Mouse (Mus musculus) hindbrain, embryonic 14.5 days (tissue): ENCODE measurements at regions not wholly inside any gene's neighbourhood (a gene's known extent, or its start where the extent isn't known, plus 50 kb on each side); places are given as distances from the start of the nearest gene placed in this dataset.

Experiments
- ATAC-seq: fragments of 200-750 bp; cut with Nextera tagmentation; 2 replicates; pipeline ENCODE4 v1.8.0; 2017; ENCODE audit warnings: moderate number of reproducible peaks, mild to moderate bottlenecking, moderate TSS enrichment, moderate library complexity; ENCODE audit not compliant: low FRiP score
- DNase-seq: peaks from one replicate; pipeline ENCODE4 v3.0.0-alpha.2; 2015; ENCODE audit warnings: low spot score
- H3K27ac ChIP-seq: fragments of 300-500 bp; sonication (generic); 2 replicates; pipeline ENCODE4 v1.5.1; 2014; ENCODE audit warnings: mild to moderate bottlenecking, moderate library complexity
- H3K27me3 ChIP-seq: fragments of 300-500 bp; sonication (generic); 2 replicates; pipeline ENCODE4 v1.6.1; 2014; ENCODE audit warnings: mild to moderate bottlenecking, low read length, mixed read lengths; ENCODE audit not compliant: control insufficient read depth, insufficient read depth
- H3K36me3 ChIP-seq: fragments of 300-500 bp; sonication (generic); replicated peaks from 2 replicates; pipeline ENCODE4 v1.6.1; 2014; ENCODE audit not compliant: control insufficient read depth, insufficient read depth
- H3K4me1 ChIP-seq: fragments of 300-500 bp; sonication (generic); replicated peaks from 2 replicates; pipeline ENCODE4 v1.6.1; 2014; ENCODE audit warnings: antibody characterized with exemption, low read length, mixed read lengths; ENCODE audit not compliant: control insufficient read depth, insufficient read depth
- H3K4me2 ChIP-seq: fragments of 300-500 bp; sonication (generic); replicated peaks from 2 replicates; pipeline ENCODE4 v1.6.1; 2014; ENCODE audit warnings: mild to moderate bottlenecking, moderate library complexity
- H3K4me3 ChIP-seq: fragments of 300-500 bp; sonication (generic); replicated peaks from 2 replicates; pipeline ENCODE4 v1.5.1; 2014; ENCODE audit warnings: mild to moderate bottlenecking, low read length
- H3K9ac ChIP-seq: fragments of 300-500 bp; sonication (generic); 2 replicates; pipeline ENCODE4 v1.6.1; 2014
- H3K9me3 ChIP-seq: fragments of 300-500 bp; sonication (generic); 2 replicates; pipeline ENCODE4 v1.6.1; 2016; ENCODE audit warnings: low read length; ENCODE audit not compliant: control insufficient read depth
- WGBS: fragments of 180-500 bp; shearing (Covaris S2); extraction: QIAGEN DNeasy Blood & Tissue Kit; methylation state at CpG from one replicate; pipeline ENCODE4 v1.1.7; 2014; 5-methylcytosine and 5-hydroxymethylcytosine counted together

GRCm38 (mm10) chr11:64749976-64750375, 228.9 kb upstream of the Elac2 start:
- Histone ChIP-seq H3K9ac (no peak overlapping the region), H3K4me3 (no peak overlapping the region), H3K36me3 (no peaks in the 10 kb centered on the region), H3K4me1 (no peaks in the 10 kb centered on the region), H3K4me2 (no peak overlapping the region), H3K27me3 (no peaks in the 10 kb centered on the region), H3K27ac (no peak overlapping the region), H3K9me3 (no peaks in the 10 kb centered on the region)
- no peak for DNase-seq
- ATAC-seq, result no peak
- 77% methylated on average over 9 of the region's 9 CpGs for WGBS

GRCm38 (mm10) chr11:64752299-64752698, 226.5 kb upstream of the Elac2 start:
- no peaks in the 10 kb centered on the region for H3K36me3 ChIP-seq
- no peaks in the 10 kb centered on the region for H3K27me3 ChIP-seq
- H3K4me3 ChIP-seq, result no peak overlapping the region
- no peak overlapping the region for H3K27ac ChIP-seq
- ATAC-seq (no peak), DNase-seq (no peak)
- no peaks in the 10 kb centered on the region for H3K9me3 ChIP-seq
- H3K4me1 ChIP-seq, result no peaks in the 10 kb centered on the region
- WGBS, result 56% methylated on average over 3 of the region's 3 CpGs
- no peak overlapping the region for H3K9ac ChIP-seq
- H3K4me2 ChIP-seq, result no peak overlapping the region

- H3K9ac ChIP-seq, result no peak overlapping the region
- DNase-seq, result no peak
- 27% methylated on average over 7 of the region's 7 CpGs for WGBS
- H3K9me3 ChIP-seq, result no peaks in the 10 kb centered on the region
- H3K4me1 ChIP-seq, result no peaks in the 10 kb centered on the region
- H3K27me3 ChIP-seq, result no peaks in the 10 kb centered on the region
- no peaks in the 10 kb centered on the region for H3K36me3 ChIP-seq
- H3K27ac ChIP-seq, result no peak overlapping the region
- ATAC-seq, result no peak
- H3K4me2 ChIP-seq, result no peak overlapping the region
- no peak overlapping the region for H3K4me3 ChIP-seq
These were observed 226.0 kb upstream of the Elac2 start for GRCm38 (mm10) chr11:64752816-64753215.

GRCm38 (mm10) chr11:64754076-64754475, 224.8 kb upstream of the Elac2 start:
- no peaks in the 10 kb centered on the region for H3K9me3 ChIP-seq
- no peak overlapping the region for H3K4me3 ChIP-seq
- H3K9ac ChIP-seq, result no peak overlapping the region
- H3K4me2 ChIP-seq, result no peak overlapping the region
- ATAC-seq, result no peak
- no peak for DNase-seq
- no peaks in the 10 kb centered on the region for H3K36me3 ChIP-seq
- H3K4me1 ChIP-seq, result no peaks in the 10 kb centered on the region
- H3K27ac ChIP-seq, result no peak overlapping the region
- 72% methylated on average over 5 of the region's 5 CpGs for WGBS
- H3K27me3 ChIP-seq, result no peaks in the 10 kb centered on the region

- 96% methylated on average over 1 of the region's 1 CpGs for WGBS
- H3K27ac ChIP-seq, result no peak overlapping the region
- H3K4me3 ChIP-seq, result no peak overlapping the region
- H3K36me3 ChIP-seq, result no peaks in the 10 kb centered on the region
- no peak for ATAC-seq
- H3K4me1 ChIP-seq, result no peaks in the 10 kb centered on the region
- H3K9ac ChIP-seq, result no peak overlapping the region
- no peaks in the 10 kb centered on the region for H3K9me3 ChIP-seq
- no peak for DNase-seq
- no peaks in the 10 kb centered on the region for H3K27me3 ChIP-seq
- no peak overlapping the region for H3K4me2 ChIP-seq
These were observed 223.3 kb upstream of the Elac2 start for GRCm38 (mm10) chr11:64755563-64755962.

- no peak for ATAC-seq
- no peaks in the 10 kb centered on the region for H3K4me1 ChIP-seq
- no peaks in the 10 kb centered on the region for H3K9me3 ChIP-seq
- no peak for DNase-seq
- H3K4me2 ChIP-seq, result no peak overlapping the region
- 93% methylated on average over 3 of the region's 3 CpGs for WGBS
- H3K4me3 ChIP-seq, result no peak overlapping the region
- H3K9ac ChIP-seq, result no peak overlapping the region
- no peak overlapping the region for H3K27ac ChIP-seq
- no peaks in the 10 kb centered on the region for H3K36me3 ChIP-seq
- H3K27me3 ChIP-seq, result no peaks in the 10 kb centered on the region
These were observed 218.2 kb upstream of the Elac2 start for GRCm38 (mm10) chr11:64760626-64761025.

GRCm38 (mm10) chr11:64762755-64763154, 216.1 kb upstream of the Elac2 start:
- Histone ChIP-seq H3K4me1 (no peaks in the 10 kb centered on the region), H3K9me3 (no peaks in the 10 kb centered on the region), H3K27ac (no peak overlapping the region), H3K36me3 (no peaks in the 10 kb centered on the region), H3K4me3 (no peak overlapping the region), H3K4me2 (no peak overlapping the region), H3K9ac (no peak overlapping the region), H3K27me3 (no peaks in the 10 kb centered on the region)
- DNase-seq (no peak), ATAC-seq (no peak)
- WGBS, result 84% methylated on average over 3 of the region's 3 CpGs

- WGBS, result 36% methylated on average over 6 of the region's 6 CpGs
- no peak for DNase-seq
- no peak overlapping the region for H3K4me2 ChIP-seq
These were observed 214.8 kb upstream of the Elac2 start for GRCm38 (mm10) chr11:64764056-64764455.

GRCm38 (mm10) chr11:64776691-64777090, 202.1 kb upstream of the Elac2 start:
- no peaks in the 10 kb centered on the region for H3K4me1 ChIP-seq
- H3K36me3 ChIP-seq, result no peaks in the 10 kb centered on the region
- WGBS, result 87% methylated on average over 5 of the region's 5 CpGs
- no peak overlapping the region for H3K4me2 ChIP-seq
- ATAC-seq (no peak), DNase-seq (no peak)
- no peaks in the 10 kb centered on the region for H3K9me3 ChIP-seq
- H3K9ac ChIP-seq, result no peak overlapping the region
- H3K27ac ChIP-seq, result no peak overlapping the region
- H3K4me3 ChIP-seq, result no peak overlapping the region
- no peaks in the 10 kb centered on the region for H3K27me3 ChIP-seq

More at GRCm38 (mm10) chr11:64764056-64764455, 214.8 kb upstream of the Elac2 start:
- H3K9me3 ChIP-seq, result no peaks in the 10 kb centered on the region
- no peak overlapping the region for H3K9ac ChIP-seq
- no peak overlapping the region for H3K4me3 ChIP-seq
- H3K27me3 ChIP-seq, result no peaks in the 10 kb centered on the region
- no peak for ATAC-seq
- H3K4me1 ChIP-seq, result no peaks in the 10 kb centered on the region
- H3K27ac ChIP-seq, result no peak overlapping the region
- no peaks in the 10 kb centered on the region for H3K36me3 ChIP-seq
